ENCODE assay signal across 22 mouse cellular contexts in genomic region chr6:18310983-18311382, GRCm38 (mm10).
A peak's percentile ranks its signal among the peaks of the same experiment; 100 is the strongest.
DNase-seq lines count a peak whose midpoint lies in the region; ATAC-seq and TF ChIP-seq lines count a peak whose summit lies in the region.
"Had no signal": no experiment of that assay in that cellular context is flagged by ENCODE, and none has a peak within 500 bp of the region (broad histone marks: within the 10 kb centered on the region; RNA-seq: fewer than 3 reads in every experiment).

No protein-coding gene starts in this region.

- no peak overlapping the region for H3K9ac ChIP-seq in embryonic facial prominence, embryonic 11.5 days (replicated peaks; ENCODE audit: low read length)
- H3K9ac ChIP-seq in lung, embryonic 15.5 days = no peak overlapping the region
- H3K9ac ChIP-seq in stomach, embryonic 16.5 days (ENCODE audit: low read length) = no peak overlapping the region
- H3K9ac ChIP-seq: embryonic facial prominence, embryonic 15.5 days; forebrain, postnatal 0 days; hindbrain, embryonic 12.5 days; hindbrain, embryonic 15.5 days had no signal

- no peaks in the 10 kb centered on the region for H3K27me3 ChIP-seq in embryonic facial prominence, embryonic 11.5 days (ENCODE audit: control insufficient read depth, insufficient read depth, low read length)
- H3K27me3 ChIP-seq in embryonic facial prominence, embryonic 10.5 days (replicated peaks; ENCODE audit: low read depth, poor library complexity, severe bottlenecking) = no peaks in the 10 kb centered on the region
- H3K27me3 ChIP-seq in lung, embryonic 15.5 days = no peaks in the 10 kb centered on the region
- H3K27me3 ChIP-seq in stomach, embryonic 16.5 days (ENCODE audit: control insufficient read depth, insufficient read depth, low read length) = no peaks in the 10 kb centered on the region
- H3K27me3 ChIP-seq: embryonic facial prominence, embryonic 15.5 days; hindbrain, embryonic 12.5 days; hindbrain, embryonic 15.5 days had no signal

- peak; percentile 13 for DNase-seq in embryonic facial prominence, embryonic 11.5 days (ENCODE audit: low spot score)
- no peak for DNase-seq in embryonic facial prominence, embryonic 10.5 days (ENCODE audit: low spot score)
- DNase-seq in lung, postnatal 14 days = no peak
- DNase-seq in brain, embryonic 14.5 days (ENCODE audit: low read depth) = peak; percentile 4
- DNase-seq in kidney, postnatal 14 days = no peak
- DNase-seq: adrenal gland, adult 8-10 months; adrenal gland, postnatal 25 days; cerebellum, adult 18-20 months; cerebellum, adult 9-10 months; cerebellum, postnatal 14 days; forebrain, postnatal 0 days; gastrocnemius, adult 2 months; gastrocnemius, postnatal 14 days; heart, adult 11 months had no signal

- no peak for TF ChIP-seq CTCF in brain, embryonic 14.5 days (IDR thresholded peaks at IDR 0.05; ENCODE audit: borderline replicate concordance, extremely low read depth, insufficient read depth, insufficient read length)

- no peak for TF ChIP-seq POLR2A in brain, embryonic 14.5 days (IDR thresholded peaks at IDR 0.05; ENCODE audit: borderline replicate concordance, extremely low read depth, insufficient read depth, insufficient read length, poor library complexity, severe bottlenecking)

- WGBS in embryonic facial prominence, embryonic 11.5 days = 29% methylated on average over 2 of the region's 2 CpGs
- WGBS in embryonic facial prominence, embryonic 10.5 days = 38% methylated on average over 2 of the region's 2 CpGs
- 5% methylated on average over 2 of the region's 2 CpGs for WGBS in lung, embryonic 15.5 days
- WGBS in stomach, embryonic 16.5 days = 7% methylated on average over 2 of the region's 2 CpGs

- H3K4me2 ChIP-seq in embryonic facial prominence, embryonic 11.5 days (ENCODE audit: low read depth, low read length) = no peak overlapping the region
- H3K4me2 ChIP-seq in lung, embryonic 15.5 days = no peak overlapping the region
- no peak overlapping the region for H3K4me2 ChIP-seq in stomach, embryonic 16.5 days (ENCODE audit: low read depth, low read length)
- H3K4me2 ChIP-seq: embryonic facial prominence, embryonic 15.5 days; heart, embryonic 11.5 days; hindbrain, embryonic 12.5 days; hindbrain, embryonic 15.5 days had no signal

- no peaks in the 10 kb centered on the region for H3K9me3 ChIP-seq in embryonic facial prominence, embryonic 11.5 days (replicated peaks; ENCODE audit: control insufficient read depth, low read length)
- H3K9me3 ChIP-seq in embryonic facial prominence, embryonic 10.5 days = no peaks in the 10 kb centered on the region
- no peaks in the 10 kb centered on the region for H3K9me3 ChIP-seq in lung, embryonic 15.5 days
- H3K9me3 ChIP-seq in stomach, embryonic 16.5 days (replicated peaks; ENCODE audit: control insufficient read depth, low read length) = no peaks in the 10 kb centered on the region
- H3K9me3 ChIP-seq: embryonic facial prominence, embryonic 15.5 days; hindbrain, embryonic 12.5 days; hindbrain, embryonic 15.5 days had no signal

- no peaks in the 10 kb centered on the region for H3K4me1 ChIP-seq in embryonic facial prominence, embryonic 11.5 days (ENCODE audit: control insufficient read depth, insufficient read depth, low read length)
- H3K4me1 ChIP-seq in embryonic facial prominence, embryonic 10.5 days = no peaks in the 10 kb centered on the region
- peaks cover 5% of the 10 kb centered on the region; the same call in 1 of the 2 replicates for H3K4me1 ChIP-seq in lung, embryonic 15.5 days
- no peaks in the 10 kb centered on the region for H3K4me1 ChIP-seq in stomach, embryonic 16.5 days (ENCODE audit: control insufficient read depth, insufficient read depth, low read length)
- H3K4me1 ChIP-seq: embryonic facial prominence, embryonic 15.5 days; hindbrain, embryonic 12.5 days; hindbrain, embryonic 15.5 days had no signal

- H3K36me3 ChIP-seq in embryonic facial prominence, embryonic 11.5 days (replicated peaks; ENCODE audit: control insufficient read depth, insufficient read depth, low read depth, low read length) = no peaks in the 10 kb centered on the region
- H3K36me3 ChIP-seq in embryonic facial prominence, embryonic 10.5 days (replicated peaks) = no peaks in the 10 kb centered on the region
- no peaks in the 10 kb centered on the region for H3K36me3 ChIP-seq in lung, embryonic 15.5 days
- no peaks in the 10 kb centered on the region for H3K36me3 ChIP-seq in stomach, embryonic 16.5 days (ENCODE audit: control insufficient read depth, insufficient read depth, low read length)
- H3K36me3 ChIP-seq: embryonic facial prominence, embryonic 15.5 days; hindbrain, embryonic 12.5 days; hindbrain, embryonic 15.5 days had no signal

- H3K27ac ChIP-seq in embryonic facial prominence, embryonic 11.5 days (replicated peaks; ENCODE audit: low read depth, low read length) = no peak overlapping the region
- no peak overlapping the region for H3K27ac ChIP-seq in embryonic facial prominence, embryonic 10.5 days (replicated peaks)
- H3K27ac ChIP-seq in lung, embryonic 15.5 days = peak overlapping the region; percentile 39; the same call in 1 of the 2 replicates
- peak overlapping the region; percentile 21; the same call in 1 of the 2 replicates for H3K27ac ChIP-seq in stomach, embryonic 16.5 days (ENCODE audit: low read length)
- H3K27ac ChIP-seq: embryonic facial prominence, embryonic 15.5 days; gastrocnemius, adult 2 months; hindbrain, embryonic 12.5 days; hindbrain, embryonic 15.5 days had no signal

- no peak for ATAC-seq in embryonic facial prominence, embryonic 11.5 days (replicated peaks; ENCODE audit: insufficient number of reproducible peaks, low FRiP score, low TSS enrichment, low read depth)
- no peak for ATAC-seq in lung, embryonic 15.5 days (ENCODE audit: borderline replicate concordance, extremely low read depth, low FRiP score, low TSS enrichment)
- no peak for ATAC-seq in stomach, embryonic 16.5 days (ENCODE audit: insufficient read depth, low FRiP score)
- ATAC-seq: activated CD4-positive, CD25-positive, alpha-beta regulatory T cell, adult 4 months; forebrain, embryonic 14.5 days; forebrain, postnatal 0 days had no signal

- no peak overlapping the region for H3K4me3 ChIP-seq in embryonic facial prominence, embryonic 11.5 days (ENCODE audit: low read depth, low read length)
- no peak overlapping the region for H3K4me3 ChIP-seq in embryonic facial prominence, embryonic 10.5 days
- no peak overlapping the region for H3K4me3 ChIP-seq in lung, embryonic 15.5 days
- H3K4me3 ChIP-seq in stomach, embryonic 16.5 days (replicated peaks; ENCODE audit: low read length) = no peak overlapping the region
- H3K4me3 ChIP-seq: embryonic facial prominence, embryonic 15.5 days; gastrocnemius, adult 2 months; hindbrain, embryonic 12.5 days; hindbrain, embryonic 15.5 days had no signal

Comparison
In these comparisons a context has a peak if more than half of its experiments do, and no peak if none do; other contexts are left out.
1. DNase-seq: peak in embryonic facial prominence, embryonic 11.5 days (single experiment) and brain, embryonic 14.5 days (single experiment); none in embryonic facial prominence, embryonic 10.5 days (single experiment), lung, postnatal 14 days (single experiment) and kidney, postnatal 14 days (single experiment).
2. H3K27ac ChIP-seq: peak in lung, embryonic 15.5 days (single experiment) and stomach, embryonic 16.5 days (single experiment); none in embryonic facial prominence, embryonic 11.5 days (single experiment) and embryonic facial prominence, embryonic 10.5 days (single experiment).